19 mouse cellular contexts compared by ENCODE assay signal in the genomic region with DNA sequence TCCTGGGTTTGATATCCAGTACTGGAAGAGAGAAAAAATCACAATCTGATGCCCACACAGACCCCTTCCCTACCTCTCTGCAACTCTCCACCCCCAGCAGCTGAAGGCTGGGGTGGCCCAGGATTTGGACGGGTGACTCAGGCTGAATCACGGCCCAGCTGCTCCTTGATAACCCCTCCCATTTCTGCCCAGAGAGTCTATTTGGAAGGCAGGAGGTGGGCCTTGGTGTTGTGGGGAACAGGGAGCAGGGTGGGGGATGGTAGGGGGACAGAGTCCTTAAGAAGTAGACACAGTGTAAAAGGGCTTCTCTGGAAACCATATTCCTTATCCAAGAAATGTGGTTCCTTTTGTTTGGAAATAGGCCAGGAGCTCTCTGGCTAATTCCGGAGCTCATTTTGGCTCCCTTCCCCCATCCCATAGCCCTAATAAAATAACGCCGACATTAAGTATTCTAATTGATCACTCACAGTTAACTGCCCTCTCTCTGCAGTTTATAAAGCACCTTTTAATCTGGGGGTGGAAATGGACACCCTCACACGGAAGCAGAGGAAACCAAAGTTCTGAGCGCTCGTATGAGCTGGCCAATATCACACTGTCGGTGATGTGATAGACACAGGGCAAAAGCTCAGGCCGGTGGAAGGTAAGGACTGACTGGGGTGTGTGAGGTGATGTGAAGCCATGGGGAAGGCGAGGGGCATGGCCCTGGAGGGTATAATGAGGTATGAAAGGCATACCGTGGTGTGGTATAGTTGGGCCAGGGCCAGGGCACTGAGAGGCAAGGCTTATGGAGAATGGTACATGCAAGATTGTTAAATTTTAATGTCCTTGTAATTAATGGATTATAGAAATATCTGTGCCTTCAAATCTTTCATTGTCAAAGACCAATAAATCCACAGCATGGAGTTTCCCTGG. TPM values are rescaled to one million over a fixed set of nuclear protein-coding genes. Genes with fewer than 3 reads are reported as not detected.
A peak's percentile ranks its signal among the peaks of the same experiment; 100 is the strongest.
DNase-seq lines count a peak whose midpoint lies in the region; ATAC-seq and TF ChIP-seq lines count a peak whose summit lies in the region.
"Had no signal": no experiment of that assay in that cellular context is flagged by ENCODE, and none has a peak within 500 bp of the region (broad histone marks: within the 10 kb centered on the region; RNA-seq: fewer than 3 reads in every experiment).

No protein-coding gene starts in this region.

- peak; percentile 32 for DNase-seq in adrenal gland, adult 2 months
- DNase-seq in adrenal gland, postnatal 4 days (ENCODE audit: low spot score in 2 of 2) = no peak
- no peak for DNase-seq in hindbrain, embryonic 11.5 days (ENCODE audit: low spot score)
- peak; percentile 52 for DNase-seq in 3134 (ENCODE audit: extremely low read depth, insufficient read length, low spot score)
- no peak for DNase-seq in embryo, embryonic 11 days
- no peak for DNase-seq in ovary, postnatal 10 days (ENCODE audit: low spot score)
- DNase-seq: lung, postnatal 14 days had no signal

- H3K4me1 ChIP-seq in hindbrain, embryonic 13.5 days (replicated peaks) = peaks cover 70% of the 10 kb centered on the region
- peaks cover 2% of the 10 kb centered on the region; the same call in 1 of the 2 replicates for H3K4me1 ChIP-seq in hindbrain, embryonic 11.5 days (replicated peaks; ENCODE audit: control insufficient read depth, insufficient read depth, low read length)
- H3K4me1 ChIP-seq in cortical plate, adult 2 months (ENCODE audit: control insufficient read depth, insufficient read depth, low read length) = peaks cover 29% of the 10 kb centered on the region

- H3K27me3 ChIP-seq in hindbrain, embryonic 13.5 days = peaks cover 19% of the 10 kb centered on the region
- peaks cover 7% of the 10 kb centered on the region; the same call in 1 of the 2 replicates for H3K27me3 ChIP-seq in hindbrain, embryonic 11.5 days (ENCODE audit: control insufficient read depth, insufficient read depth, low read length)

- H3K27ac ChIP-seq in hindbrain, embryonic 13.5 days = peak overlapping the region; percentile 74
- no peak overlapping the region; the same call in 1 of the 2 replicates for H3K27ac ChIP-seq in hindbrain, embryonic 11.5 days (ENCODE audit: low read depth, low read length)
- peak overlapping the region; percentile 38 for H3K27ac ChIP-seq in cortical plate, adult 2 months (ENCODE audit: insufficient read depth, low read length)
- H3K27ac ChIP-seq: heart, embryonic 13.5 days; kidney, postnatal 0 days had no signal

- ATAC-seq in hindbrain, embryonic 13.5 days (ENCODE audit: low FRiP score) = no peak
- ATAC-seq in hindbrain, embryonic 11.5 days (ENCODE audit: low FRiP score) = no peak
- ATAC-seq: activated CD4-positive, CD25-positive, alpha-beta regulatory T cell, adult 4 months; inflammation-experienced regulatory T-cells, adult 6 months; midbrain, embryonic 16.5 days had no signal

- TF ChIP-seq POLR2A in cortical plate, adult 2 months (IDR thresholded peaks at IDR 0.05; ENCODE audit: extremely low read depth, insufficient read depth, low read length) = no peak

- H3K36me3 ChIP-seq in hindbrain, embryonic 13.5 days = no peaks in the 10 kb centered on the region
- H3K36me3 ChIP-seq in hindbrain, embryonic 11.5 days (ENCODE audit: control insufficient read depth, insufficient read depth, low read length) = no peaks in the 10 kb centered on the region
- H3K36me3 ChIP-seq: G1E; heart, embryonic 13.5 days had no signal

- no peak overlapping the region for H3K4me2 ChIP-seq in hindbrain, embryonic 13.5 days
- no peak overlapping the region for H3K4me2 ChIP-seq in hindbrain, embryonic 11.5 days (replicated peaks; ENCODE audit: low read depth, low read length)
- H3K4me2 ChIP-seq: heart, embryonic 13.5 days had no signal

- WGBS in hindbrain, embryonic 13.5 days = 45% methylated on average over 12 of the region's 12 CpGs
- WGBS in hindbrain, embryonic 11.5 days = 52% methylated on average over 12 of the region's 12 CpGs

- TF ChIP-seq CTCF in cortical plate, adult 2 months (IDR thresholded peaks at IDR 0.05; ENCODE audit: extremely low read depth, insufficient read depth, low read length) = no peak

- no peaks in the 10 kb centered on the region for H3K9me3 ChIP-seq in hindbrain, embryonic 13.5 days
- no peaks in the 10 kb centered on the region for H3K9me3 ChIP-seq in hindbrain, embryonic 11.5 days (ENCODE audit: control insufficient read depth, low read length)
- H3K9me3 ChIP-seq: heart, embryonic 13.5 days had no signal

- no peak overlapping the region for H3K4me3 ChIP-seq in hindbrain, embryonic 13.5 days
- H3K4me3 ChIP-seq in hindbrain, embryonic 11.5 days (ENCODE audit: low read depth, low read length) = no peak overlapping the region
- H3K4me3 ChIP-seq in cortical plate, adult 2 months (ENCODE audit: insufficient read depth, low read length) = no peak overlapping the region
- H3K4me3 ChIP-seq: heart, embryonic 13.5 days had no signal

- H3K9ac ChIP-seq in hindbrain, embryonic 13.5 days = no peak overlapping the region
- no peak overlapping the region for H3K9ac ChIP-seq in hindbrain, embryonic 11.5 days (ENCODE audit: low read depth, low read length)
- H3K9ac ChIP-seq: heart, embryonic 13.5 days had no signal

RNA-seq across cellular contexts. Expression of gene Gprin1, which starts 4.8 kb away (rescaled TPM):
- total RNA-seq in adrenal gland, adult 2 months (2021) = 1 to 10 TPM; 2.3 to 4.3 TPM
- 1.9 and 2.6 TPM in 2 replicates for polyA plus RNA-seq in adrenal gland, adult 2 months (2012; rRNA removed)
- 10 to 100 TPM; 10.4 to 10.5 TPM for total RNA-seq in adrenal gland, postnatal 4 days (2021)
- 6.5 and 6.9 TPM in 2 replicates for polyA plus RNA-seq in hindbrain, embryonic 13.5 days (2015; fragmentation: Nextera tagmentation; extraction: Ambion mirVana)
- polyA plus RNA-seq in hindbrain, embryonic 11.5 days (2014; fragmentation: Nextera tagmentation; extraction: Ambion mirVana) = 7.5 and 11.2 TPM in 2 replicates
- 57.2 and 62.1 TPM in 2 replicates for polyA plus RNA-seq in cortical plate, adult 2 months (2012; rRNA removed)
- total RNA-seq: liver, adult 2 months had no signal
- polyA plus RNA-seq: activated CD4-positive, CD25-positive, alpha-beta regulatory T cell, adult 4 months; G1E; heart, embryonic 13.5 days; inflammation-experienced regulatory T-cells, adult 6 months; liver, adult 2 months had no signal

RNA-seq across cellular contexts. Expression of gene Sncb, which starts 12.0 kb away (rescaled TPM):
- 1 to 10 TPM; 1.5 to 2.0 TPM for total RNA-seq in adrenal gland, adult 2 months (2021)
- 2.2 and 5.4 TPM in 2 replicates for polyA plus RNA-seq in adrenal gland, adult 2 months (2012; rRNA removed)
- total RNA-seq in adrenal gland, postnatal 4 days (2021) = 1 to 10 TPM; 3.9 to 4.7 TPM
- polyA plus RNA-seq in hindbrain, embryonic 13.5 days (2015; fragmentation: Nextera tagmentation; extraction: Ambion mirVana) = 18.7 and 20.8 TPM in 2 replicates
- 2.3 and 2.5 TPM in 2 replicates for polyA plus RNA-seq in hindbrain, embryonic 11.5 days (2014; fragmentation: Nextera tagmentation; extraction: Ambion mirVana)
- 734 and 773 TPM in 2 replicates for polyA plus RNA-seq in cortical plate, adult 2 months (2012; rRNA removed)
- total RNA-seq: G1E; liver, adult 2 months had no signal
- polyA plus RNA-seq: G1E; heart, embryonic 13.5 days; kidney, postnatal 0 days; liver, adult 2 months had no signal

RNA-seq across cellular contexts. Expression of gene Eif4e1b, which starts 29.4 kb away (rescaled TPM):
- total RNA-seq in adrenal gland, adult 2 months (2021) = not detected
- polyA plus RNA-seq in adrenal gland, adult 2 months (2012; rRNA removed) = not detected in 2 replicates
- not detected for total RNA-seq in adrenal gland, postnatal 4 days (2021)
- not detected in 2 replicates for polyA plus RNA-seq in hindbrain, embryonic 13.5 days (2015; fragmentation: Nextera tagmentation; extraction: Ambion mirVana)
- polyA plus RNA-seq in hindbrain, embryonic 11.5 days (2014; fragmentation: Nextera tagmentation; extraction: Ambion mirVana) = not detected in 2 replicates
- polyA plus RNA-seq in cortical plate, adult 2 months (2012; rRNA removed) = not detected in 2 replicates
- total RNA-seq: gastrocnemius, adult 8-10 months; left cerebral cortex, adult 18-20 months; liver, adult 2 months had no signal
- polyA plus RNA-seq: activated CD4-positive, CD25-positive, alpha-beta regulatory T cell, adult 4 months; G1E; heart, embryonic 13.5 days; inflammation-experienced regulatory T-cells, adult 6 months; kidney, postnatal 0 days; liver, adult 2 months; midbrain, embryonic 16.5 days; spleen, adult 2 months had no signal

RNA-seq across cellular contexts. Expression of gene Tspan17, which starts 34.8 kb away (rescaled TPM):
- total RNA-seq in adrenal gland, adult 2 months (2021) = 10 to 100 TPM; 36.0 to 42.7 TPM
- 31.1 and 34.0 TPM in 2 replicates for polyA plus RNA-seq in adrenal gland, adult 2 months (2012; rRNA removed)
- 10 to 100 TPM; 33.0 to 38.4 TPM for total RNA-seq in adrenal gland, postnatal 4 days (2021)
- 50.4 and 54.0 TPM in 2 replicates for polyA plus RNA-seq in hindbrain, embryonic 13.5 days (2015; fragmentation: Nextera tagmentation; extraction: Ambion mirVana)
- 12.0 and 13.2 TPM in 2 replicates for polyA plus RNA-seq in hindbrain, embryonic 11.5 days (2014; fragmentation: Nextera tagmentation; extraction: Ambion mirVana)
- 75.7 and 78.9 TPM in 2 replicates for polyA plus RNA-seq in cortical plate, adult 2 months (2012; rRNA removed)

RNA-seq across cellular contexts. Expression of gene Cdhr2, which starts 53.2 kb away (rescaled TPM):
- under 1 TPM in 1 of 2 experiments, not detected in 1; 0.06 TPM for total RNA-seq in adrenal gland, adult 2 months (2021)
- polyA plus RNA-seq in adrenal gland, adult 2 months (2012; rRNA removed) = not detected in 2 replicates
- total RNA-seq in adrenal gland, postnatal 4 days (2021) = 1 to 10 TPM; 2.1 to 5.8 TPM
- polyA plus RNA-seq in hindbrain, embryonic 13.5 days (2015; fragmentation: Nextera tagmentation; extraction: Ambion mirVana) = 0.08 and 0.14 TPM in 2 replicates
- polyA plus RNA-seq in hindbrain, embryonic 11.5 days (2014; fragmentation: Nextera tagmentation; extraction: Ambion mirVana) = not detected in 2 replicates
- polyA plus RNA-seq in cortical plate, adult 2 months (2012; rRNA removed) = 0.25 and 0.29 TPM in 2 replicates
- total RNA-seq: G1E; gastrocnemius, adult 8-10 months had no signal
- polyA plus RNA-seq: G1E; heart, embryonic 13.5 days; inflammation-experienced regulatory T-cells, adult 6 months had no signal

Comparison
In these comparisons a context has a peak if more than half of its experiments do, and no peak if none do; other contexts are left out.
1. DNase-seq: peak in adrenal gland, adult 2 months (single experiment) and 3134 (single experiment); none in adrenal gland, postnatal 4 days (0 of 2), hindbrain, embryonic 11.5 days (single experiment), embryo, embryonic 11 days (single experiment) and ovary, postnatal 10 days (single experiment).
2. RNA of gene Sncb, which starts 12.0 kb away (polyA plus RNA-seq): 734 to 773 TPM in cortical plate, adult 2 months; 18.7 to 20.8 TPM in hindbrain, embryonic 13.5 days, 2.3 to 2.5 TPM in hindbrain, embryonic 11.5 days and 2.2 to 5.4 TPM in adrenal gland, adult 2 months; every median in the first group is over 10 times any median in the second.